Mouse (Mus musculus): ENCODE results near the gene Akain1. TPM values are rescaled to one million over a fixed set of nuclear protein-coding genes. Genes with fewer than 3 reads are reported as not detected.

Gene Akain1
- polyA plus RNA-seq, 1 experiment, result not detected

Other genes starting within 250 kb of the Akain1 start
- gene Zbtb14, start 56.3 kb upstream of the Akain1 start, polyA plus RNA-seq (2012; fragmentation: generic; extraction: Trizol), result 5.6 TPM

Data from C2C12 (cell line).